Mouse (Mus musculus) mesoderm, embryonic 11.5 days (tissue): ENCODE results near the gene Slc28a2.
"Not testable (repeated sequence)": the region's sequence is repeated elsewhere in the genome, so short reads cannot be mapped to it uniquely, and the experiment has no call there.

Source experiments
- DNase-seq: peaks from one replicate; pipeline ENCODE4 v3.0.0-alpha.2; 2012; ENCODE audit warnings: low read depth, low spot score

The Slc28a2 gene

GRCm38 (mm10) chr2:122426200-122426599, at the start of gene Slc28a2:
TSS of gene Slc28a2 (plus strand) at chr2:122426477.
- not testable (repeated sequence) for DNase-seq

- peak; percentile 96 for DNase-seq
Observed at GRCm38 (mm10) chr2:122377215-122377674, 49.0 kb upstream of the Slc28a2 start.

- peak; percentile 81 for DNase-seq
Observed at GRCm38 (mm10) chr2:122377751-122378246, 48.5 kb upstream of the Slc28a2 start.

- peak; percentile 72 for DNase-seq
Observed at GRCm38 (mm10) chr2:122378421-122379291, 47.6 kb upstream of the Slc28a2 start.

GRCm38 (mm10) chr2:122379292-122379650, 47.0 kb upstream of the Slc28a2 start:
- no peak for DNase-seq

- peak; percentile 80 for DNase-seq
Observed at GRCm38 (mm10) chr2:122380768-122381311, 45.4 kb upstream of the Slc28a2 start.

GRCm38 (mm10) chr2:122381329-122382103, 44.8 kb upstream of the Slc28a2 start:
- DNase-seq: no peak

- DNase-seq: no peak
Observed at GRCm38 (mm10) chr2:122382121-122382520, 44.2 kb upstream of the Slc28a2 start.

- no peak for DNase-seq
Observed at GRCm38 (mm10) chr2:122385095-122385494, 41.2 kb upstream of the Slc28a2 start.

GRCm38 (mm10) chr2:122387135-122387534, 39.1 kb upstream of the Slc28a2 start:
- not testable (repeated sequence) for DNase-seq

GRCm38 (mm10) chr2:122396150-122396549, 30.1 kb upstream of the Slc28a2 start:
- no peak for DNase-seq

GRCm38 (mm10) chr2:122407607-122408006, 18.7 kb upstream of the Slc28a2 start:
- no peak for DNase-seq

GRCm38 (mm10) chr2:122408928-122409327, 17.3 kb upstream of the Slc28a2 start:
- no peak for DNase-seq

- DNase-seq: not testable (repeated sequence)
Observed at GRCm38 (mm10) chr2:122426645-122427044, 368 bp downstream of the Slc28a2 start.

GRCm38 (mm10) chr2:122438706-122439482, 12.6 kb downstream of the Slc28a2 start:
- not testable (repeated sequence) for DNase-seq

GRCm38 (mm10) chr2:122440521-122440920, 14.2 kb downstream of the Slc28a2 start:
- not testable (repeated sequence) for DNase-seq

- DNase-seq: no peak
Observed at GRCm38 (mm10) chr2:122441000-122441933, 15.0 kb downstream of the Slc28a2 start.

- DNase-seq: no peak
Observed at GRCm38 (mm10) chr2:122450351-122450750, 24.1 kb downstream of the Slc28a2 start.

GRCm38 (mm10) chr2:122452426-122452825, 26.1 kb downstream of the Slc28a2 start:
- DNase-seq: no peak

- DNase-seq: no peak
Observed at GRCm38 (mm10) chr2:122466901-122467300, 40.6 kb downstream of the Slc28a2 start.
